Mouse (Mus musculus) heart, adult 2 months (tissue): ENCODE measurements around the gene Scaf4.

Experiments used
- CTCF ChIP-seq: fragments of 200-600 bp; IDR thresholded peaks from 2 replicates; pipeline ENCODE4 v1.8.1; 2022; ENCODE audit warnings: antibody characterized with exemption, mild to moderate bottlenecking, moderate library complexity
- POLR2A ChIP-seq: fragments of 200-500 bp; IDR thresholded peaks from 2 replicates; pipeline ENCODE4 v1.6.1; 2011; ENCODE audit warnings: mild to moderate bottlenecking, low read depth, low read length, control low read depth; ENCODE audit not compliant: insufficient read depth

DNA sequence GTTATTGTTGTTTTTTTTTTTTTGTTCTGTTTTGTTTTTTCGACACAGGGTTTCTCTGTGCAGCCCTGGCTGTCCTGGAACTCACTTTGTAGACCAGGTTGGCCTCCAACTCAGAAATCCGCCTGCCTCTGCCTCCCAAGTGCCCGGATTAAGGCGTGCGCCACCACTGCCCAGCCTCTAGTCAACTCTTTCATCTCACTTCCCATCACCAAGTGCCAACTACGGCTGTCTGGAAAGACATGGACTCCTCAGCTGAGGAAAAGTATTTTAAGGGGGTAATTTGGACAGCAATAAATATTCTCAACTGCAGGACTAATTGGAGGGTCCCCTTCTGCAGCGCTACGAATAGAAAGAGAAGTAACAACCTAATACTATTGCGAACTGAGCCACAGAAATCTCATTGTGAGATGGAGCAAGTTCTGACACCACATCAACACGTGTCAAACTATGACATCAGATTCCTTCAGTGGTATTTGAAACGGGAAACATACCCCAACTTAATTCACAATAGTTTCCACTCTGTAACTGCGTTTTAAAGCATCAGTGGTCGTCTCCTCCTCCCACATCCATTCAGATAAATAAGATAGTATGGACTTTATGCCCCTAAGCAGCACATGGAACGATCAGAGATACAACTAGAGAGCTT lies 1.6 kb downstream of the Scaf4 start:
- TF ChIP-seq POLR2A (no peak), CTCF (no peak)
